Mouse (Mus musculus): ENCODE results near the gene Malrd1. TPM values are rescaled to one million over a fixed set of nuclear protein-coding genes. Genes with fewer than 3 reads are reported as not detected.
"Not testable (repeated sequence)": the region's sequence is repeated elsewhere in the genome, so short reads cannot be mapped to it uniquely, and the experiment has no call there.

Malrd1 gene
- polyA plus RNA-seq, 1 experiment from 2014 or later, result 0.19 TPM

- no peaks in the 10 kb centered on the region for H3K27me3 ChIP-seq (replicated peaks)
- H3K36me3 ChIP-seq, result no peaks in the 10 kb centered on the region
- no peak overlapping the region for H3K4me3 ChIP-seq (replicated peaks)
- no peak for ATAC-seq (ENCODE audit: insufficient read depth, low FRiP score, low read depth)
- H3K4me2 ChIP-seq, result no peak overlapping the region
- H3K9ac ChIP-seq, result no peak overlapping the region
- H3K4me1 ChIP-seq, result no peaks in the 10 kb centered on the region
- 29% methylated on average over 7 of the region's 7 CpGs for WGBS
- no peaks in the 10 kb centered on the region for H3K9me3 ChIP-seq
- no peak overlapping the region for H3K27ac ChIP-seq
Observed at GRCm38 (mm10) chr2:15869380-15869779, 343.1 kb downstream of the Malrd1 start.

GRCm38 (mm10) chr2:15893418-15894120 lies 367.3 kb downstream of the Malrd1 start:
- no peak overlapping the region for H3K27ac ChIP-seq
- no peaks in the 10 kb centered on the region for H3K36me3 ChIP-seq
- ATAC-seq (ENCODE audit: insufficient read depth, low FRiP score, low read depth), result no peak
- 62% methylated on average over 1 of the region's 1 CpGs for WGBS
- no peak overlapping the region for H3K4me3 ChIP-seq (replicated peaks)
- H3K4me2 ChIP-seq, result no peak overlapping the region
- H3K4me1 ChIP-seq, result no peaks in the 10 kb centered on the region
- no peaks in the 10 kb centered on the region for H3K27me3 ChIP-seq (replicated peaks)
- H3K9ac ChIP-seq, result no peak overlapping the region
- no peaks in the 10 kb centered on the region for H3K9me3 ChIP-seq

DNA sequence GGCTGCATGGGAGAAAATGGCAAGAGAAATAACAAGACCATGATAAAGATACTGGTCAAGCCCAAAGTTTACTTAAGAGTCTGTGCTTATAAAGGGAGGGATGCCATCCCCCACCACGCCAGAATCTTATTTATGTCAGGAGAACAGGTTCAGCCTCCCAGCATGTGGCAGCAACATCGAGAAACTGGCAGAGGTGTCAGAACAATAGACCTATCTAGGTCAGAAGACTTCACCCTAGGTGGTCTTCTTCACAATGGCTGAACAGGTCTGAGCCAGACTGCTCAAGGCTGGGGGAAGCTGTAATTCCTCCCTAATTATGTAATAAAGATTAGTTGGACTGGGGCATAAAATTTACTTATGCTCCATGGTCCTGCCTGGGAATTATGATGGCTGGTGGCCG lies 399.2 kb downstream of the Malrd1 start:
- no peak for ATAC-seq (ENCODE audit: insufficient read depth, low FRiP score, low read depth)
- 48% methylated on average over 3 of the region's 3 CpGs for WGBS
- H3K9me3 ChIP-seq, result no peaks in the 10 kb centered on the region
- no peaks in the 10 kb centered on the region for H3K36me3 ChIP-seq
- H3K4me3 ChIP-seq (replicated peaks), result no peak overlapping the region
- no peak overlapping the region for H3K4me2 ChIP-seq
- H3K4me1 ChIP-seq, result no peaks in the 10 kb centered on the region
- H3K9ac ChIP-seq, result no peak overlapping the region
- no peak overlapping the region for H3K27ac ChIP-seq
- H3K27me3 ChIP-seq (replicated peaks), result no peaks in the 10 kb centered on the region

DNA sequence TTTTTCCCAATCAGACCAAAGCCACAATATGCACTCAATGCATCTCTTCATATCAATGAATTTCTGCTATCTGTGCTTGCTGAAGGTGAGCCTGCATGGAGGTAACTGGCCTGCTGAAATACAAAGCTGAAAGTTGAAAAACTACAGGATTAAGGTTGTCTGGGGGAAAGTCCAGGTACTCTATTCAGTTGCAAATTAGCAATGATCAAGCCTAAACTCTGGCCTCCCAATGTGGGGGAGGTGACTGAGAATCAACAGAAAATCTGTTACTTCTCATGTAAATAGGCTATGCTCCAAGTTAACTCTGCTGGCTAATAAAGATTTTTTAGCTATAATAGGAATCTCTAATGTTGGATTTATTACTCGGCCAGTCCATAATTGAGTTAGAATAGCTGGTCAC lies 399.8 kb downstream of the Malrd1 start:
- 53% methylated on average over 1 of the region's 1 CpGs for WGBS
- Histone ChIP-seq H3K4me2 (no peak overlapping the region), H3K27me3 (replicated peaks) (no peaks in the 10 kb centered on the region), H3K27ac (no peak overlapping the region), H3K4me1 (no peaks in the 10 kb centered on the region), H3K9ac (no peak overlapping the region), H3K9me3 (no peaks in the 10 kb centered on the region), H3K4me3 (replicated peaks) (no peak overlapping the region), H3K36me3 (no peaks in the 10 kb centered on the region)
- no peak for ATAC-seq (ENCODE audit: insufficient read depth, low FRiP score, low read depth)

DNA sequence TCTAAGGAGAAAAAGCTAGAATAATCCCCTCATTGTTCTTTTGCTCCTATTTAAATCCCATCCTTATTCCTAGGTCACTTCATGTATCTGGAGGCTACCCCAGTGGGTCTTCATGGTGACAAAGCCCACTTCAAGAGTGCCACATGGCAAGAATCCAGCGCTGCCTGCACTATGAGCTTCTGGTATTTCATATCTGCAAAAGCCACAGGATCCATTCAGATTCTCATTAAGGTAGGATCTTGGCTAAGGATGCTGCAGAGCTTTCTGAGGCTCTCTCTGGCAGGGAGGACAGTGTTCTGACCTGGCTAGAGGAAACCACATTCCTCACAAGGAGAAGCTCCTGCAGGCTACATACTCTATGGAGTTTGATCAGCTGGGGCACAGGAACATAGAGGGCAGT lies 405.2 kb downstream of the Malrd1 start:
- ATAC-seq (ENCODE audit: insufficient read depth, low FRiP score, low read depth), result no peak
- Histone ChIP-seq H3K9ac (no peak overlapping the region), H3K4me3 (replicated peaks) (no peak overlapping the region), H3K4me2 (no peak overlapping the region), H3K36me3 (no peaks in the 10 kb centered on the region), H3K9me3 (no peaks in the 10 kb centered on the region), H3K4me1 (no peaks in the 10 kb centered on the region), H3K27ac (no peak overlapping the region), H3K27me3 (replicated peaks) (no peaks in the 10 kb centered on the region)
- 72% methylated on average over 1 of the region's 1 CpGs for WGBS

- Histone ChIP-seq H3K4me1 (no peaks in the 10 kb centered on the region), H3K4me3 (replicated peaks) (no peak overlapping the region)
Observed at GRCm38 (mm10) chr2:15931924-15932323, 405.6 kb downstream of the Malrd1 start.

DNA sequence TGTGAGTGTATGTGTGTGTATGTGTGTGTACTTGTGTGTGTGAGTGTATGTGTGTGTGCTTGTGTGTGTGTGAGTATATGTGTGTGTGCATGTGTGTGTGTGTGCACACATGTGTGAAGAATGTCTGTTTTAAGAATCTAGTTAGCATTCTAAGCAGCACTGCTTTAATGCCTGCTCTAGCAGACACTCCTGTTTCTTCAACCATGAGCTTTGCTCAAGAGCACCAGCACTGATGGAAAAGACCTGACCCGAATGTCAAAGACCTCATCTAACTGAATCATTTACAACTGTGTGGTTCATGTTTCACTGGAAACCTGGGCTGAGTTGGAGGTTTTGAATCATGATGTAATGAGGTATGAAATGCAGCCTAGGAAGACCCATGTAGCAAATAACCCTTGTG lies 406.1 kb downstream of the Malrd1 start:
- Histone ChIP-seq H3K27me3 (replicated peaks) (no peaks in the 10 kb centered on the region), H3K4me1 (no peaks in the 10 kb centered on the region), H3K4me3 (replicated peaks) (no peak overlapping the region), H3K9me3 (no peaks in the 10 kb centered on the region), H3K4me2 (no peak overlapping the region), H3K36me3 (no peaks in the 10 kb centered on the region), H3K27ac (no peak overlapping the region), H3K9ac (no peak overlapping the region)
- 68% methylated on average over 1 of the region's 1 CpGs for WGBS
- ATAC-seq (ENCODE audit: insufficient read depth, low FRiP score, low read depth), result no peak

More at GRCm38 (mm10) chr2:15931924-15932323, 405.6 kb downstream of the Malrd1 start:
- Histone ChIP-seq H3K27me3 (replicated peaks) (no peaks in the 10 kb centered on the region), H3K9me3 (no peaks in the 10 kb centered on the region), H3K4me2 (no peak overlapping the region), H3K27ac (no peak overlapping the region), H3K9ac (no peak overlapping the region), H3K36me3 (no peaks in the 10 kb centered on the region)
- no peak for ATAC-seq (ENCODE audit: insufficient read depth, low FRiP score, low read depth)

GRCm38 (mm10) chr2:16002925-16003324 lies 476.6 kb downstream of the Malrd1 start:
- H3K4me1 ChIP-seq, result no peaks in the 10 kb centered on the region
- H3K9ac ChIP-seq, result no peak overlapping the region
- no peak overlapping the region for H3K4me2 ChIP-seq
- no peak overlapping the region for H3K27ac ChIP-seq
- H3K9me3 ChIP-seq, result no peaks in the 10 kb centered on the region
- no peaks in the 10 kb centered on the region for H3K27me3 ChIP-seq (replicated peaks)
- WGBS, result 71% methylated on average over 2 of the region's 2 CpGs
- ATAC-seq (ENCODE audit: insufficient read depth, low FRiP score, low read depth), result no peak
- no peaks in the 10 kb centered on the region for H3K36me3 ChIP-seq
- no peak overlapping the region for H3K4me3 ChIP-seq (replicated peaks)

DNA sequence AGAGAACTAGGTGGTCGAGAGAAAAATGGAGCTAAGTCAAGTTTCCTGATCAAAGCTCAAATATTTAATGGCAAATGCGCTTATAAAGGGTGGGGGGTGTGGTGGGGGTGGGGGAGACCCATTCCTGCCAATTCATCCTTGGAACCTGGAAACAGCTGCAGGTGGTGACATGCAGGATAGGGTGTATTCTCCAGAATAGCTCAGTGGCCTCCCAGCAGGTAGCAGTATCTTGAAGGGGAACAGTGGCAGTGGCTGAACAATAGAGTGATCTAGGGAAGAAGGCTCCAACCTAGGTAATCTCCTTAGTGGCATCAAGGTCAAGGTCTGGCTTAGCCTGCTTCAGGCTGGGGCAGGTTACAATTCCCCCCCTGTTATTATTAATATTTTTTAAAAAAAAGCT lies 490.8 kb downstream of the Malrd1 start:
- H3K4me2 ChIP-seq; H3K4me1 ChIP-seq; H3K27me3 ChIP-seq (replicated peaks); ATAC-seq (ENCODE audit: insufficient read depth, low FRiP score, low read depth); H3K9me3 ChIP-seq; H3K4me3 ChIP-seq (replicated peaks); H3K27ac ChIP-seq; H3K9ac ChIP-seq; H3K36me3 ChIP-seq: not testable (repeated sequence)
- WGBS, result 79% methylated on average over 2 of the region's 2 CpGs

DNA sequence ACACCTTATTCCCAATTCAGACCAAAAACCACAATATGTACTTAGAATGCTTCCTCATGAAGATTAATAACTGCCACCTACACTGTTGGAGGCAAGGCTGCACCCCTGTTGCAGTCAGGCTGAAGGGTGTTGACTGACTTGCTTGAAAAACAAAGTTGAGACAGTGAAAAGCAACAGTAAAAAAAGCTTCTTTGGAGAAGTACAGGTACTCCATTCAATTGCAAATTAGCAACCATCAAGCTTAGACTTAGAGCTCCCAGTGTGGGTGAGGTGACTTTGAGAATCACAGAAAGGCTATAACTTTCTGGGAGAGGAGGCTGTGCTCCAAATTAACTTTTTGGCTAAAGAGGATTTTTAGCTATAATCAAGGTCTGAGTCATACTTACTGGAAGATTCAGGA lies 491.4 kb downstream of the Malrd1 start:
- H3K27ac ChIP-seq, result not testable (repeated sequence)

DNA sequence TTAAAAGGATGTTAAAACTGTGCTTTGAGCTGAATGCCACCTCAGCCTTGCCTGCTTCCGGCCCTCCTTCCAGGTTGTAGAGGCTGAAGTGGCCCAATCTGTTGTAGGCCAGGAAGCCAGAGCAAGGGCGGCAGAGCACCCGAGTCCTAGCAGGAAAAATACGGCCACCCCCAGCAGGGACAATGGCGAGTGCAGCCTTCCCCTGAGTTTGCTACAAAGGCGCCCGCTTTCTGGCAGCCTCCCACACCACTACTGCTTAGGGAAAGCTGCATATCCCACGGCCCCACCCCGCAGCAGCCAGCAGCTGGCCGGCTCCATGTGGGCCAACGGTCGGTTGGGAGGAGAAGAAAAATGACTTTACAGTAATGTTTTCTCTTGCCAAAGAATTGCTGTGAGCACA lies 503.5 kb downstream of the Malrd1 start:
- no peak overlapping the region for H3K4me3 ChIP-seq (replicated peaks)
- no peak overlapping the region for H3K27ac ChIP-seq
- no peaks in the 10 kb centered on the region for H3K36me3 ChIP-seq
- no peak for ATAC-seq (ENCODE audit: insufficient read depth, low FRiP score, low read depth)
- H3K9me3 ChIP-seq, result no peaks in the 10 kb centered on the region
- H3K9ac ChIP-seq, result no peak overlapping the region
- no peak overlapping the region for H3K4me2 ChIP-seq
- H3K27me3 ChIP-seq (replicated peaks), result no peaks in the 10 kb centered on the region
- H3K4me1 ChIP-seq, result no peaks in the 10 kb centered on the region
- WGBS, result 51% methylated on average over 12 of the region's 12 CpGs

More for the DNA sequence above, 491.4 kb downstream of the Malrd1 start:
- H3K4me1 ChIP-seq; H3K36me3 ChIP-seq; ATAC-seq (ENCODE audit: insufficient read depth, low FRiP score, low read depth); H3K4me2 ChIP-seq; H3K9ac ChIP-seq; H3K4me3 ChIP-seq (replicated peaks); H3K9me3 ChIP-seq; H3K27me3 ChIP-seq (replicated peaks): not testable (repeated sequence)

DNA sequence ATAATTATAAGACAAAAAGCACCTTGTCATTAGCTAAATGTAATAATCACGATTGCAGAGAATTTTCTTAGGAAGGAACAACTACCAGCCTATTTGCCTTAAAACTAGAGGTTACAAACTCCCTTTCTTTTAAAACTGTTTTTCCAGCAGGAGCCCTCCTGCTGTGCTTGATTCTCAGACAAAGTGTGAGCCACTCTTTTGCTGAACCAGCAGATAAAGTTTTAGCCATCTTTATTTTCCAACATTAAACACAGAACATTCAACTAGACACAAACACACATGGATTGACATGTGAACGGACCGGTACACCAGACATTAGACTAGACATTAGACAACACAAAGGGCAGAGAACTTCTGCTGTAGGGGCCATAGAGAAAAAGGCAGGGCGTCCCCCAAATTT lies 505.3 kb downstream of the Malrd1 start:
- no peak overlapping the region for H3K27ac ChIP-seq
- no peaks in the 10 kb centered on the region for H3K27me3 ChIP-seq (replicated peaks)
- no peak overlapping the region for H3K9ac ChIP-seq
- 81% methylated on average over 4 of the region's 4 CpGs for WGBS
- ATAC-seq (ENCODE audit: insufficient read depth, low FRiP score, low read depth), result no peak
- no peaks in the 10 kb centered on the region for H3K4me1 ChIP-seq
- H3K4me2 ChIP-seq, result no peak overlapping the region
- no peaks in the 10 kb centered on the region for H3K9me3 ChIP-seq
- H3K36me3 ChIP-seq, result no peaks in the 10 kb centered on the region
- H3K4me3 ChIP-seq (replicated peaks), result no peak overlapping the region

GRCm38 (mm10) chr2:16032804-16033203 lies 506.5 kb downstream of the Malrd1 start:
- Histone ChIP-seq H3K4me1 (no peaks in the 10 kb centered on the region), H3K27me3 (replicated peaks) (no peaks in the 10 kb centered on the region), H3K9ac (no peak overlapping the region), H3K4me3 (replicated peaks) (no peak overlapping the region), H3K9me3 (no peaks in the 10 kb centered on the region), H3K27ac (no peak overlapping the region), H3K4me2 (no peak overlapping the region), H3K36me3 (no peaks in the 10 kb centered on the region)
- 67% methylated on average over 3 of the region's 3 CpGs for WGBS
- ATAC-seq (ENCODE audit: insufficient read depth, low FRiP score, low read depth), result no peak

Data from stomach, embryonic 15.5 days (tissue).